Mouse (Mus musculus) stomach, embryonic 15.5 days (tissue): ENCODE measurements around the gene Mki67. TPM values are rescaled to one million over a fixed set of nuclear protein-coding genes. Genes with fewer than 3 reads are reported as not detected.

ENCODE experiments used
- ATAC-seq: fragments of 200-750 bp; cut with Nextera tagmentation; 2 replicates; pipeline ENCODE4 v1.8.0; 2017; ENCODE audit warnings: low read depth, moderate number of reproducible peaks, moderate TSS enrichment; ENCODE audit not compliant: insufficient read depth, low FRiP score
- H3K27ac ChIP-seq: fragments of 300-500 bp; sonication (generic); 2 replicates; pipeline ENCODE4 v1.5.1; 2015; ENCODE audit warnings: mild to moderate bottlenecking, inconsistent platforms
- H3K27me3 ChIP-seq: fragments of 300-500 bp; sonication (generic); replicated peaks from 2 replicates; pipeline ENCODE4 v1.6.1; 2015; ENCODE audit warnings: inconsistent platforms
- H3K36me3 ChIP-seq: fragments of 300-500 bp; sonication (generic); 2 replicates; pipeline ENCODE4 v1.6.1; 2015; ENCODE audit warnings: inconsistent platforms
- H3K4me1 ChIP-seq: fragments of 300-500 bp; sonication (generic); 2 replicates; pipeline ENCODE4 v1.6.1; 2015; ENCODE audit warnings: inconsistent platforms
- H3K4me2 ChIP-seq: fragments of 300-500 bp; sonication (generic); 2 replicates; pipeline ENCODE4 v1.6.1; 2015; ENCODE audit warnings: mild to moderate bottlenecking, inconsistent platforms
- H3K4me3 ChIP-seq: fragments of 300-500 bp; sonication (generic); replicated peaks from 2 replicates; pipeline ENCODE4 v1.5.1; 2015; ENCODE audit warnings: inconsistent platforms
- H3K9ac ChIP-seq: fragments of 300-500 bp; sonication (generic); 2 replicates; pipeline ENCODE4 v1.6.1; 2015; ENCODE audit warnings: inconsistent platforms
- H3K9me3 ChIP-seq: fragments of 300-500 bp; sonication (generic); 2 replicates; pipeline ENCODE4 v1.6.1; 2016; ENCODE audit warnings: inconsistent platforms
- WGBS: fragments of 180-500 bp; shearing (Covaris S2); methylation state at CpG from one replicate; pipeline ENCODE4 v1.1.7; 2015; 5-methylcytosine and 5-hydroxymethylcytosine counted together
- polyA plus RNA-seq: library from polyadenylated mRNA; unstranded; fragments of >200 nt; fragmentation: Nextera tagmentation; extraction: Ambion mirVana; gene quantifications from 2 replicates; pipeline ENCODE4 v1.2.1, GENCODE M21; 2015

The Mki67 gene
- polyA plus RNA-seq, 1 experiment from 2014 or later, result 49.7 TPM

DNA sequence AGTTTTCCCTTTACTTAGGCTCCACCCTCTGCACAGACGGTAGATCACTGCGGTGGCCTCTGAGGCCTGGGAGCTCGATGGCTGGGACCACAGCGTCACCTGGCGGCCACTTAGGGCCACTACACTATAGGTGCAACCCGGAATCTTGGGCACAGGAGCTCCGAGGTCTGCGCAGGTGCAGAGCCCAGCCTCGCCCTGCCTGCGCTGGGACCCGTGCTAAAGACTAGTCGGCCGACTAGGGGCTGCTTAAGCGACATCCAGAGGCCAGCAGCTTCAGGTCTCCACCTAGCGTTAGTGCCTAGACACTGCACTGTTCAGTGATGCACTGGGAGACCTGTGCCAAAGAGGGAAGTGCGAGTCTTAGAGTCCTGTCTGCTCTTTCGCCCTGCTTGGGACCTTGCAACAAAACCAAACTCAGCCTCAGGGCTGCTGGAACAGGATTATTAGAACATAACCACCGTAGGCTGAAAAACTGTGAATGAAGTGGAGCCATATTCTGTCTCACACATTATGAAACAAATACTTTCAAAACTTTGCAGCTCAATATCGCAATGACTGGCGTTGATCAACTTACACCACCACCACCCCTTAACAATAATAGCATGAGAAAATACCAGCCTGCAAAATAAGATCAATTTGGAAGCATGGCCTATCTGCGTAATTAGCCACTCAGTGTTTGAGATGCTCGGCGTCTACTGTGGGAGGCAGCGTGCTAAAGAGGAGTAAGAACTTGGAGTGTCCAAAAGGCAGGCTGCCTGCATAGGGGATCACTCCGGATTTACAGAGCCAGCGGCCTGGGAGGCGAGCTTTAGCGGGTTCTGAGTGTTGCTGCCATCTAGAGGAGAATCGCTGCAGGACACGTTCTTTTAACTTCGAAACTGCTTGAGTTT, 19.8 kb upstream of the Mki67 start:
- peak overlapping the region; percentile 51 for H3K4me2 ChIP-seq
- H3K4me1 ChIP-seq, result 0 out of 2 replicates have a peak, but pooled peaks cover 4% of the 10 kb centered on the region
- no peaks in the 10 kb centered on the region for H3K9me3 ChIP-seq
- no peaks in the 10 kb centered on the region for H3K36me3 ChIP-seq
- no peak overlapping the region for H3K9ac ChIP-seq
- peak; percentile 97 for ATAC-seq
- no peaks in the 10 kb centered on the region for H3K27me3 ChIP-seq
- H3K4me3 ChIP-seq, result peak overlapping the region; percentile 22
- 16% methylated on average over 31 of the region's 31 CpGs for WGBS
- peak overlapping the region; percentile 79 for H3K27ac ChIP-seq

- Histone ChIP-seq H3K27me3 (no peaks in the 10 kb centered on the region), H3K27ac (peak overlapping the region; percentile 79), H3K36me3 (no peaks in the 10 kb centered on the region), H3K4me1 (0 out of 2 replicates have a peak, but pooled peaks cover 4% of the 10 kb centered on the region), H3K4me3 (no peak overlapping the region), H3K9me3 (no peaks in the 10 kb centered on the region), H3K4me2 (peak overlapping the region; percentile 51; the same call in 1 of the 2 replicates), H3K9ac (no peak overlapping the region)
- 69% methylated on average over 9 of the region's 9 CpGs for WGBS
- peak; percentile 31; the same call in 1 of the 2 replicates for ATAC-seq
Observed at GRCm38 (mm10) chr7:135734911-135735646, 18.9 kb upstream of the Mki67 start.

DNA sequence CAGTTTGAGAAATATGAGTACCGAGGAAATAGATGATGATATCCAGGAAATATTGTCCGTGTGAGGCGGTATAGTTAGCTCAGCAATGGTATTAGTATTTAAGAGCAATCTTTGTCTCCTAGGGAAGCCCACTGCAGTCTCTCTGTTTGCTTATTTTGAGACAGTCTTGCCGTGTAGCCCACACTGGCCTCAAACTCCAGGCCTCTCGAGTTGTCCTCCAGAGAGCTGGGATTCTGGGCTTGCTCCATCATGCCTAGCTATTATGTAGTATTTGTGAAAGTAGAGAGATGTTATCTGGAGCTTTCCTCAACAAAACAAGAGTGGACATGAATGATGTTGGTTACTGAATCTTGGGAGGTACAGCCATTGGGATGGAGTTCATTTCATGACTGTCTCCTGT, 18.2 kb upstream of the Mki67 start:
- 85% methylated on average over 5 of the region's 5 CpGs for WGBS

DNA sequence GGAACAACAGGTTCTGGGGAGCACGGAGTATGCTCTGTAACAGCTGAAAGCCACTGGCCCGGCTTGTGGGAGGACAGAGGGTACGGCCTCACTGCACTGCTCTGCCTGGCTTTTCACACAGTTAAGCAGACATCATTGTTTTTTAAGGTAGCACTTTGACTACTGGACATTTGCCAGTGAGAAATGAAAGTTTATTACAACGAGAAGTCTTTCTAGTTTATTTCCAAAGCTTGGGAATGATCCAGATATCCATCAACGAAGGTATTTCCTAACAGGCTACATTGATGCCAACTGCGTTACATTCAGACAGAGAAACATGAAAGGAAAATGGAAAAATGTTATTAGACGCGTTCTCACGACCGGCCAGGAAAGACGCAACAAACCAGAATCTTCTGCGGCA, 11.9 kb upstream of the Mki67 start:
- no peaks in the 10 kb centered on the region for H3K9me3 ChIP-seq
- peaks cover 7% of the 10 kb centered on the region; the same call in 1 of the 2 replicates for H3K4me1 ChIP-seq
- no peak overlapping the region for H3K4me3 ChIP-seq
- H3K36me3 ChIP-seq, result no peaks in the 10 kb centered on the region
- H3K27me3 ChIP-seq, result no peaks in the 10 kb centered on the region
- H3K27ac ChIP-seq, result no peak overlapping the region
- H3K9ac ChIP-seq, result no peak overlapping the region
- H3K4me2 ChIP-seq, result no peak overlapping the region
- ATAC-seq, result no peak
- 77% methylated on average over 12 of the region's 12 CpGs for WGBS

More for the DNA sequence above, 18.2 kb upstream of the Mki67 start:
- Histone ChIP-seq H3K9me3 (no peaks in the 10 kb centered on the region), H3K36me3 (no peaks in the 10 kb centered on the region), H3K4me3 (no peak overlapping the region), H3K27me3 (no peaks in the 10 kb centered on the region), H3K4me1 (0 out of 2 replicates have a peak, but pooled peaks cover 4% of the 10 kb centered on the region), H3K4me2 (no peak overlapping the region), H3K27ac (peak overlapping the region; percentile 79), H3K9ac (no peak overlapping the region)
- ATAC-seq, result no peak

GRCm38 (mm10) chr7:135726707-135727106, 10.5 kb upstream of the Mki67 start:
- 89% methylated on average over 1 of the region's 1 CpGs for WGBS
- H3K4me3 ChIP-seq, result no peak overlapping the region
- ATAC-seq, result no peak
- H3K36me3 ChIP-seq, result no peaks in the 10 kb centered on the region
- H3K4me2 ChIP-seq, result no peak overlapping the region
- H3K4me1 ChIP-seq, result peaks cover 7% of the 10 kb centered on the region; the same call in 1 of the 2 replicates
- H3K27ac ChIP-seq, result no peak overlapping the region
- no peak overlapping the region for H3K9ac ChIP-seq
- no peaks in the 10 kb centered on the region for H3K9me3 ChIP-seq
- no peaks in the 10 kb centered on the region for H3K27me3 ChIP-seq

DNA sequence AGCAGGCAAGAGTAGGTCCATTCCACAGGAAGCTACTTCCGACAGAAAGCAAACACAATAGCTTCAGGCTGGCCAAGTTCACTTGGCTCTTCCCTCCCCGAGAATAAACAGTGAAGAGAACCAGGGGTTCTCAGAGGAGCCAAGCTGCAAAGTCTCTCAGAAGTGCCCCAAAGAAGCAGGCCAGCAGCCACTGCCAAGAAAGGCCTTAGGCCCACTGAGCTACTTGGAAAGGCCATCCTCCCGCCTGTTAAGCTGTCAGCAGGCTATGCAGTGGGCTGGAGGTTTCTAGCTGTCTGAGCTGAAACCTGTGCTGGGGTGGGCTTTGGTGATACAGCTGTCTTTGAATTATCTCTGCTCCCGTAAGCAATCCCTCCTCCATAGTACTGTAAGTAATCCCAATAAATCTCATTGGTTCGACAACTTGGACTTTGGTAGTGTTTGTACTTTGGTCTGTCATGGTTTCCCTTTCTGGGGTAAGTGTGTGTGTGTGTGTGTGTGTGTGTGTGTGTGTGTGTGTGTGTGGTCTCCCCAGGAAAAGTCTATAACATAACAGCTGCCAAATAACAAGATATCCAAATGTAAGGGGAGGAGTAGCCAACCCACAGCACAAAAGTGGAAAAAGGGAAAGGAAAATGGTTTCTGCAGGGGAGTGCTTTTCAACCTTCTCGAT, 7.6 kb upstream of the Mki67 start:
- peak; percentile 28; the same call in 1 of the 2 replicates for ATAC-seq
- 38% methylated on average over 6 of the region's 6 CpGs for WGBS

GRCm38 (mm10) chr7:135722011-135722838, 6.1 kb upstream of the Mki67 start:
- no peaks in the 10 kb centered on the region for H3K36me3 ChIP-seq
- H3K9ac ChIP-seq, result no peak overlapping the region
- WGBS, result 71% methylated on average over 6 of the region's 6 CpGs
- H3K4me3 ChIP-seq, result no peak overlapping the region
- no peaks in the 10 kb centered on the region for H3K27me3 ChIP-seq
- H3K9me3 ChIP-seq, result no peaks in the 10 kb centered on the region
- 0 out of 2 replicates have a peak, but pooled peaks have one; percentile 12 for ATAC-seq
- H3K4me1 ChIP-seq, result peaks cover 7% of the 10 kb centered on the region; the same call in 1 of the 2 replicates
- H3K4me2 ChIP-seq, result no peak overlapping the region
- no peak overlapping the region for H3K27ac ChIP-seq

More for the DNA sequence above, 7.6 kb upstream of the Mki67 start:
- H3K36me3 ChIP-seq, result no peaks in the 10 kb centered on the region
- no peak overlapping the region for H3K9ac ChIP-seq
- H3K27ac ChIP-seq, result peak overlapping the region; percentile 67
- H3K4me1 ChIP-seq, result peaks cover 7% of the 10 kb centered on the region; the same call in 1 of the 2 replicates
- no peak overlapping the region for H3K4me3 ChIP-seq
- H3K9me3 ChIP-seq, result no peaks in the 10 kb centered on the region
- H3K27me3 ChIP-seq, result no peaks in the 10 kb centered on the region
- H3K4me2 ChIP-seq, result no peak overlapping the region

DNA sequence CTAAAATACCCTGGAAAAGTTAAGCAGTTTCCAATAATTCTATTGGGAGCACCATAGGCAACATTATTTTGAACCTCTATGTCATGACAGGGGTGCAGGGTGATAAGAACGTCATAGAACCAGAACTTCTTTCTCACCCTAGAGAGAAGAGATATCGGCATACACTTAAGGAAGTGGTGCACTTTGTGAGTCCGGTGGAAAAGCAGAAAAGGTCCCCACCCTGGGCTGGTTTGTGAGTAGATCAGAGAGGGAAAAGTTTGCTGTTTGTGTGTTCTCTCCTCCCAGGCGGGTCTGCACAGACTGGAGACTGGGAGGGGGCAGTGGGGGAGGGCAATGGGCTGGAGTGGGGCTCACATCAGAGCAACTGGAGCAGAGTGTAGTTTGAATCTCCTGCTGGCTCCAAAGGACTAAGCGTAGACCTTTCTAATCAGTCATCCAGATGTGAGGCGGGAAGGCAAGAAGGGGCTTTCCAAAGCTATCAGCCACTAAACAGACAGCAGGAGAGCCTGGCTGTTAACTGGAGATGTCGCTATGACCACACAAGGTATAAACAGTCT, 5.4 kb upstream of the Mki67 start:
- Histone ChIP-seq H3K27ac (no peak overlapping the region), H3K9ac (no peak overlapping the region), H3K4me1 (peaks cover 7% of the 10 kb centered on the region; the same call in 1 of the 2 replicates), H3K36me3 (no peaks in the 10 kb centered on the region), H3K4me3 (no peak overlapping the region), H3K9me3 (no peaks in the 10 kb centered on the region), H3K27me3 (no peaks in the 10 kb centered on the region), H3K4me2 (no peak overlapping the region)
- ATAC-seq, result peak; percentile 86
- 49% methylated on average over 7 of the region's 7 CpGs for WGBS

DNA sequence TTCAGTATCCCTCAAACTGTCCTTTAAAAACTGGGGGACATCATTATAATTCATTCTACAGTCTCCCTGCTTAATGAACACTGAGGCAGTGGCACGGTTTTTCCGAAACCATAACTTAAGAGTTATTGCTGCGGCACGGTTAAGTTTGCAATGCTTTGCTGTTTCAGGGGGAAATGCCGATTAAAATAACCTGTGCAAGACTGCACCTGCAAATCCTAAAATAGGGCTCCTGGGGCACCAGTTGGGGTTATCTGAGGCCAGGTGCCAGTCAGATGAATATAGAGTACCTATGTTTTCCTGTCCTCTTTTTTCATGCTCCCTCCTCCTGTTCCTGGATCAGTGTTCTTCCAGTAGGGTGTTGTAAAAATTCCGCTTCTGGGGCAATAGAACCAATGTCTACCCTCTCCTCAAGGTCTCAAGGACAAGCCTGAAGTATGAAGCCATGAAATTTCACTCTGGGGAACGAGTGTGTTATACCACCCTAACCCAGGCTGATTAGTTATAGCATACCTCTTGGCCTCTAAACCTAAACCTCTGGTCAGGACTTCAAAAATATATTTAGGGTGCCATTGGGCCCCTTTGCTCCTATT, 902 bp upstream of the Mki67 start:
- H3K9me3 ChIP-seq, result no peaks in the 10 kb centered on the region
- peak overlapping the region; percentile 19; the same call in 1 of the 2 replicates for H3K9ac ChIP-seq
- 59% methylated on average over 7 of the region's 7 CpGs for WGBS
- H3K27me3 ChIP-seq, result no peaks in the 10 kb centered on the region
- no peak for ATAC-seq
- H3K4me1 ChIP-seq, result peaks cover 9% of the 10 kb centered on the region
- no peak overlapping the region; the same call in 1 of the 2 replicates for H3K27ac ChIP-seq
- H3K4me3 ChIP-seq, result peak overlapping the region; percentile 90
- peak overlapping the region; percentile 62 for H3K4me2 ChIP-seq
- H3K36me3 ChIP-seq, result no peaks in the 10 kb centered on the region

- H3K36me3 ChIP-seq, result no peaks in the 10 kb centered on the region
- under 1% methylated on average over 28 of the region's 28 CpGs for WGBS
- peak overlapping the region; percentile 64 for H3K4me2 ChIP-seq
- peak overlapping the region; percentile 19; the same call in 1 of the 2 replicates for H3K9ac ChIP-seq
- H3K4me1 ChIP-seq, result peaks cover 9% of the 10 kb centered on the region
- no peaks in the 10 kb centered on the region for H3K9me3 ChIP-seq
- no peak overlapping the region; the same call in 1 of the 2 replicates for H3K27ac ChIP-seq
- H3K27me3 ChIP-seq, result no peaks in the 10 kb centered on the region
- peak; percentile 98 for ATAC-seq
- peak overlapping the region; percentile 90 for H3K4me3 ChIP-seq
Observed at GRCm38 (mm10) chr7:135716445-135716877, 300 bp upstream of the Mki67 start.
